Mouse (Mus musculus) cerebellum, adult 11-12 months (tissue): ENCODE measurements around the gene Ppp1r9a.

Experiments
- DNase-seq: peaks from one replicate; pipeline ENCODE4 v3.0.0; 2022

The Ppp1r9a gene

DNA sequence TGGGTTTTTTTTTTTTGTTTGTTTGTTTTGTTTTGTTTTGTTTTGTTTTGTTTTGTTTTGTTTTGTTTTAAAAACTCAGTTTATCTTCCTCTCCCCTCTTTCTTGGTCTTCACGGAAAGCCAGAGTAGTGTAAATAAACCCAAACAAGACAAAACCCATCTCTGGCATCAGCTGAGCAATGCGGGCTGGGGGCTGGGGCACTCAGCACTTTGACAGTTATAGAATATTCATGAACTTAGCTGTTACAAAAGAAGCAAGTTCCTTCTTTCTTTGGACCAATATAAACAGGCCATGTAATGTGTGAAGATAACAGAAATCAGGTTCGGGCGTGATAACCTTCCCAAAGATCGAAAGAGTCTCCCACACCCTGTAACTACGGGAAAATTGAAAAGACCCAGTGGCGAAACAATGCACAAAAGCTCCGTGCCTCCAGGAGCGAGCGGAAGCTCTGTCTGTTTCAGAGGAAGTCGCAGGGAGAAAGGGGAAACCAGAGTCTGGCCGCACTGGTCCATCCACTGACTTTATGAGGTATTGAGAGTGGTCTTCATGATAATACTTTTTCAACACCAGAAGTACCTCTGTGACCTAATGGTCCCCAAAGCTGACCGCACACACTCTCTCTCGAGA, 264.4 kb downstream of the Ppp1r9a start:
- DNase-seq, result no peak

DNA sequence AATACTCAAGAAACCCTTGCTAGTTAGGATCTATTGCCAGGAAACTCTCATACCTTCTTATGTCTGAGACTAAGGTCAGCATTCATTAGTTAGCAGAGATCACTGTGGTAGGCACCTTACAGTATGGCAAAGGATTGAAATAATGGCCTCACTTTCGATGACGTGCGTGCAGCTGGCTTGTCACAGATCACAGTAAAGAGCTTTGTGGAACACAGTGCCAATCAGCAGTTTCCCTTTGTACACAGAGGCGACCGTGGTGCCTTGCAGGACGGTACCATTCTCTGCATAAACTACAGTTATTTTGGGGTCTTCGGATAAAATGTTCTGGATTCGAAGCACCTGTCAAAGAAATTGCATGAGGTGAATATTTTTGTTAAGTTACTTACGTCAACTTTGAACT, 265.4 kb downstream of the Ppp1r9a start:
- no peak for DNase-seq

DNA sequence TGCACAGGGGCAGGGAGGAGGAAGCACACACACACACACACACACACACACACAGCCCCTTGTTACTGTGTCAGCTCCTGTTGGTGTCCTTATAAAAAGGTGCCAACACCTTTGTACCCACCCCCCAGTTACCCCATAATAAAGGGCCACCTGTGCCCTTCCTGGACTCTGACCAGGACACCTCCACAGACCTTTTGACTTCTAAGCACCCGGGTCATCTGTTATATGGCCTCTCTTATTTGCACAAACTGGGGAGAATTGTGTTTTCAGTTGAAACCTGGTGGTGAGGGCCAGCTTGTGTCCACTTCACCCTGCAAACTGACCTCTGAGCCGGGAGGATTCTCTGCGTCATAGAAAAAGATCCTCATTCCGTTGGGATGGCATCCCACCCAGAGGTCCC, 268.7 kb downstream of the Ppp1r9a start:
- DNase-seq, result no peak

DNA sequence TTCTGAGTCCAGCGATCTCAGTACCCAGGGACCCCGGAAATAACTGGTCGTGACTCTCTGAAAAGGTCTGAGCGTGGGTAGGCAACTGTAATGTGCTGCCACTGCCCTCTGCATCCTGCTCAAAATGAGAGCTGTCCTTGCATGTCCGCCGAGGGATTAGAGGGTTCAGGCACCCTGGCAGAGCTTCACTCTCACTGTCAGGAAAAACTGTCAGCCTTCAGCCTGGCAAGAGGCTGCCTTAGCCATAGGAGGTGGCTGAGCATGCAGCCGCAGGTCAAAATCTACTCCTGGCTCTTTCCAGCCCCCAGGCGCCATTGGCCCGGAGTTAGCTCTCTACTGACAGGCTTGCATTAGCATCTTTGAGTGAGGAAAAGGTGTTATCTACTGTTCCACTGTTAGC, 269.9 kb downstream of the Ppp1r9a start:
- DNase-seq, result no peak

DNA sequence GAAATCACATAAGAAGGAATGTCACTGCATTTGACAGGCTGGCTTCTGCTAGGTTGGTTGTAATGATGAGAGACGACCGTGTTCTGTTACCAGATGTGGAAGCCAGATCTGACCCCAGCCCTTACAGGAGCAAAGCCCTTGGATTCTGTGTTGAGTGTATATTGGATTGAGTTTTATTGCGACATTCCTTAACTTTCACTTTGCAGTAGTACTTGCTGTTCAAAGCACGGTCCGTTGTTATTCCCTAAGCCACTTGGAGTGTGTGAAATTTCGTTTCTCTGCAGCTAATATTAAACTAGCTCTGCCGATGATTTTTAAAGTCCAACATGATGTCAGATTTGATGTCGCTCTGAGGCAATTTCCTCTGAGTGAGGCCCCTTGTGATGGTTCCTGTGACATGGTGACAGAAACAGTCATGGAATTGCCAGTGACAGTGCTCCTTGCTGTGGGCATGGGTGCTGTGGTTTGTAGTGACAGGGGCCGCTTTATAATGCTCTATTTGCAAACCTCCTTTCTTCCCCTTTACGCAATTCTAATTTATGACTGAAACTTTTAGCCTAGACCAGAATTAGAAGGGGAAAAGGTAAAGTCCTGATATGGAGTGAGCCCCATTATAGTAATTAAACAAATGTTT, 271.6 kb downstream of the Ppp1r9a start:
- no peak for DNase-seq

DNA sequence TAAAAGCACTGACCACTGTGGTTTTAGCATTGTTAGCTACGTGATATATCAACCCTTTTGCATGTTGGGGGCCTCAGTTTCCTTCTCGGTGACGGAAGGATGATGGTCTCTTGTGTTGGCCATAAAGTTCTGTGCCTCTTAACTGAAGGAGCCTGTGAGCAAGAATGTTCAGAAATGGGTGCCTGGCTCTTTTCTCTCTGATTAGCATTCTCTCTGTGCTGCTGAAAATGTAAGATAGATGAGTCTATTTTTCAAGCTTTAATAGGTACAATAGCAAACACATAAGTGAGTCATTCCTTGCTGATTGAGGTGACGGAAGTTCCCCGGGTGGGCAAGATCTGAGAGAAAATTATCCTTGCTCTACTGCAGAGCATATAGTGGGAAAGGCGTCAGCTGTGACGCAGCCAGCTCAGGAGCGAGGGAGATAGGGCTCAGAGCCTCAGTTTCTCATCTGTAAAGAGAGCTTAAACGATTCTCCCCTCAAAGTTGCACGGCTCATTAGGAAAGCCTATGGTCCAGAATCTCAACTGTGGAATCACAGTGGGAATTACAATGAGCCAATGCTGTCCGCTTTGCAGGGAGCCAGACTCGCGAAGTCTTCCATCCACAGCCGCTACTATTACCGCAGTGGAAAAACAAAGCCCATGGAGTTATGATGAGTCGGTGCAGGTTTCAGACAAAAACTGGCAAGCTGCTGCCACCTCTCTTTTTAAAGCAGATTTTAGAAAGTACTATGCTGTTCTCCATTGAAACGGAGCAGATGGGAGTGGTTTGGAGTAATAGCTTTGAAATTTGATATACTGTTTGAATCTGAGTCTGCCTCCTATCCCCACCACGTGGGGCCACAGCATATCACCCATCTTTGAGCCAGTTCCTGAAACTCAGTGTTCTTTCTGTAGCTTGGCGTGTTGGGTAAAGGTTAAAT, 275.5 kb downstream of the Ppp1r9a start:
- DNase-seq, result no peak

DNA sequence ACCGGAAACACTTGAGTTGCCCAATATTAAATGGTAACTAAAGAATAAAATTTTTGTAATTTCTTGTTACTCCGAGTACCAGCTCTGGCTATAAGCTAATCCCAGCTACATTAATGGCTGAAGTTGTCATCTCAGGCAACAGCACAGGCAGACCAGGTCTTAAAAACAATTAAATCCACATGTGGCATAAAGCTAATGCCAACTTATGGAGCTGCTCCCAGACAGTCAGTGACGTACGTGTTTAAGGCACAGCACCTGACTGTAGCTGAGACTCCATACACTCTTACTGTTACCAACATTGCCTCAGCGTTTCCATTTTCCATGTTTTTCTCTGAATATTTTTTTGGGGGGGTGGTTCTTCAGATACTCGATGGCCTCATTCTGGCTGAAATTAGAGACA, 276.5 kb downstream of the Ppp1r9a start:
- DNase-seq, result no peak

DNA sequence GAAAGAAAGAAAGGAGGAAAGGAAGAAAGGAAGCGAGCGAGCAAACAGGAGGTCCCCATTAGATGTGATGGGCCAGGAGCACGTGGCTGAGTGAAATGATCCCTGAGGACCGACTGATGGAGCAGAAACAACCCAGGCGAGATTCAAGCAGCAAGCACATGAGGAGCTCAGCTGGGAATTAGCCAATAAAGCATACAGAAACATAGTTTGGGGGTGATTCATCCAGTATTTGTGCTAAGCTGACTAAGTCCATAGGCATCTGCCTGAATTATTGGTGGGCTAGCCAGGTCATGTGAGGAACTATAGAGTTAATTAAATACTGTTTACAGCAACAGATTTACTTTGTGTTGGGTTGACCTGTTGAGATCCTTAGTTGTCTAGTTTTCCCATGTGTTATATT, 277.9 kb downstream of the Ppp1r9a start:
- DNase-seq, result no peak

DNA sequence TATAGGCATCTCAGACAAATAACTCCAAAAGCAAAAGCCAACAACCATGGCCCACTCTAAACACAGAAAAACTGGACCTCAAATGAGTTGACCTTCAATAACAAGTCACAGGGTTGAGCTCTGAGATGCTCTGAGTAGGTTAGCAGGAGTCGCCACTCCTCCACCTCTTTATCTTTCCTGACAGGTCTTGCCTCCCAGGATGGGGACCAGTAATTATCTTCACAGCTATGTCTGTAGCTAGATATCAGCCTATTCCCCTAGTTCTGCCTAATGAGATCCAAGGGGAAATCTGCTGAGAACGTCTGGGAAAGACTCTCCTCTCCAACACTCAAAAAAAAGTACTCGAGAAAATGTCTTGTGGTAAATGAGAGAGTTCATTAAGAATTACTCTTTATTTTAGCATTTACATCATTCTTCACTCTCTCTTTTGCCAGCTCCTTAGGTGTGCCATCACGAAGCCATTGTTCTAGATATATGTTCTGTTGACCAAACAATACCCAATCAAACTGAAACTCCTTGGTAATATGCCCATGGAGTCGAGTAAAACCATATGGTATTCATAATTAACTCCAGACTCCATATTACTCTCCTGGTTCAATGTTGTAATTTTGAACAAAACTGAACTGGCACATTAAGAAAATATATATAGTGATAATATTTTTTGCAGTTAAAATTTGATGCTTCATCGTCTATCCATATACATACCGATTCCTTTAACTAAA, 283.7 kb downstream of the Ppp1r9a start:
- DNase-seq, result no peak

DNA sequence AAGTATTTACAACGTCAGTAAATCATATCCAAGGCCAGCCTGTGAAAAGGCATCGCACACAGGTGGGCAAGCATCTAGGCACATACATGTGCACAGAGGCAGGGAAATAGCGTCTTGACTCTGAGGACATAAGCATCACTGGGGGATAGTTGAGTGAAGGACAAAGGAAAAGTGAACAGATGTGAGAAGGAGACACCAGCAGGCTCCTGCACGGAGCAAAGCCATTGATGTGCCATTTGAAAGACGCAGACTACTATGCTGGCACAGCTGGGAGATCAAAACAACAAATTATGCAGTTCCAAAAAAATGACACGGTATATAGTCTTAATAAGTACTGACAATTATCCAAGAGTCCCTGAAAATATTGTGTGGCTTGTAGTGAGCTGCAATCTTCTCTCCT, 284.9 kb downstream of the Ppp1r9a start:
- DNase-seq, result no peak

DNA sequence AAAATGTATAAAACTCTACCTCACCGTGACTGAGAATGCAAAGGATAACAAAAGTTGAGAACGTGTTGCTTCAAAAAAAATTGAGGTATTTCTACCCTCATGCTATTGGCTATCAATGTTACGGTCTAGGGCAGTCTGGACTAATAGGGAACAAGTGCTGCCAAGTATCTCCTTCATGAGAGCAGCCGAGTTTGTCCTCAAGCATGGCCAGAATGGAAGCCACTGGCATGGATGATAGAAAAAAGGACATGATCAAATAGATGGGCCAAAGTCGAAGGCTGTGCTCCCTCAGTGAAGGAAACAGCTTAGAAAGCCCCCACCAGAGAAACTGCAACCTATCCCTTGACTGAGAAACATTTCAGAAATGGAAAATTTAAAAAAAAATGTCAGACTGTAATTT, 285.3 kb downstream of the Ppp1r9a start:
- no peak for DNase-seq

DNA sequence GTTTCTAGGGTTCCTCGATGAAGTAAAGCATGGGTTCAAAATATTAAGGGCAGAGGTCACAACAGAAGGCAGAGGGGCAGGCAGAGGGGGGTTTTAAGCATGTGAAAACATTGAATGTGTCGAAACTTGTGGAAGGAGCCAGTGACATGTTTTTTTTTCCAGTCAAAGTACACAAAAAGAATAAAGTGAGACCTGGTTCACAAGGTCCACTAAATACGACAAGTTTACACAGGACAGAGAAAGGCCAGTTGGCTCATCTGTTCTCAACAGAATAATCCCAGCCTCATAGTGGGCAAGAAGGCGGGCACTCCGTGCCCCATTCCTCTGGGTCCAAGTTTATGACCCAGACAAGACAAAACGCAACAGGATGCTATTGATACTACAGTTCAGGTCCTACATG, 286.2 kb downstream of the Ppp1r9a start:
- no peak for DNase-seq

DNA sequence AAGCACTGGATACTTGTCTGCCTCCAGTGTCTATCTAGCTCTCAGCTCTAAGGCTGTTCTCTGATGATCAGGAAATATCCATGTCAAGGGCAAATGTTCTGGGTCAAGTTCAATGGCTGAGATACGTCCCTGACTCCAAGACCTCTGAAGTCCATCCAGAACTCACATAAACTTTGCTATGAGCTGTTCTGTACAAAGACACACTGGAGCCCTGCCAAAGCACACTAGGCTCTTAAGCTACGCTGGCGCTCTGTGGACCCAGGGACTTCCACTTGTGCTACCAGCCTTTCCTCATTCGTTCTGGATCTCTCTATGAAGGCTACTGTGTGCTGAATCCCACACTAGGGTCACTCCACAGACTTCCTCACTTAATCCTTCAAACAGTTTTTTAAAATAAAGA, 286.8 kb downstream of the Ppp1r9a start:
- no peak for DNase-seq

DNA sequence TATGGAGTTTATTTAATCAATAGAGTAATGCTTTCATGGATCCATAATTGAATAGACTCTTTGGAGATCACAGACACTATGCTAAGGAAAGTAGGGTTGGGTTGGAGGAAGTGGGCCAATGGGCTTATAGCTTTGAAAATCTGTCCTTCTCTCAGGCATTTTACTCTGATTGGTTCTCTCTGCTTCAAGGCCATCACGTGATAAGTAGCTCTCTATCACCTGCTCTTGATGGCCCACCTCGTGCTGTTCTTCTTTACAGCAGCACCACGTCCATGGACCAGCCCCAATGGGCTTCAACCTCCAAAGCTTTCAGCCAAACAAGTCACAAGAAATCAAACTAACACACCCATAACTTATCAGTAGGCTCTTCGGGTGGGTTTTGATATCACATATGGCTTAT, 288.0 kb downstream of the Ppp1r9a start:
- DNase-seq, result no peak

DNA sequence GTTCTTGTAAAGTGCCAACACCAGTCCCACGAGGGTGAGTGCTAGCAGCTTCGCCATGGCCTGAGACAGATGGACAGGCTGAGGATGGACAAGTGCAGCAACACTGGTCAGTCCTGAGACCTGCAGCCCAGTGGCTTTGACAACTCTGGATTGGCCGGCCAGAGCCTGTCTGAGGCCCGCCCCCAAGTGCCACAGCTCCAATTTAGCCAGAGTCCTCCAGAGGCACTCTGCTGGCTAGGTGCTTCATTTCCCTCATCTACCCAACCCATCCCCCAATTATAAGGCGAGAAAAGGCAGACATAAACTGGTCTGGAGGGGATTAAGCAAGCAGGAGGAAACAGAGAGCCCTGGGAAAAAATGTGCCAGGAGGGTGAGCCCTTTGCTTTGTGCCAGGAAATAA, 291.0 kb downstream of the Ppp1r9a start, which contains the start of gene Pon1:
Gene Pon1 (minus strand): TSS at position 254 of the 400 bp plus-strand sequence.
- DNase-seq, result no peak

DNA sequence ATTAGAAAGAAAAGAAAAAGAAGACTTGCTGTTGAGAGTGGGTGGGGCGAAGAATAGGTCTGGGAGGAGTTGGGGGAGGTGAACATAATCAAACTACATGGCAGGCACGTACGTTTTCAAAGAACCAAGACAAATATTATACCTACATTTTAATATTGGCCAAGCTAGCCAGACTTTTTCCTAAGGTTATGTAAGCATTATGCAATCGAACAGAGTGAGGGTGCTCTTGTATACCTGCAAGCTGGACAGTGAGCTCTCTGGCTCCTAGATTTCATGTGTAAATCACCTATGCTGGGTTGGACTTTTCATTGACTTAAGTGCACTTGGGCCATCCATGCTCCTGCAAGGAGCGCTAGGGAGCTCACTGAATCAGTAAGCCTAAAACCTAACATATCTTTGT, 295.9 kb downstream of the Ppp1r9a start:
- no peak for DNase-seq

DNA sequence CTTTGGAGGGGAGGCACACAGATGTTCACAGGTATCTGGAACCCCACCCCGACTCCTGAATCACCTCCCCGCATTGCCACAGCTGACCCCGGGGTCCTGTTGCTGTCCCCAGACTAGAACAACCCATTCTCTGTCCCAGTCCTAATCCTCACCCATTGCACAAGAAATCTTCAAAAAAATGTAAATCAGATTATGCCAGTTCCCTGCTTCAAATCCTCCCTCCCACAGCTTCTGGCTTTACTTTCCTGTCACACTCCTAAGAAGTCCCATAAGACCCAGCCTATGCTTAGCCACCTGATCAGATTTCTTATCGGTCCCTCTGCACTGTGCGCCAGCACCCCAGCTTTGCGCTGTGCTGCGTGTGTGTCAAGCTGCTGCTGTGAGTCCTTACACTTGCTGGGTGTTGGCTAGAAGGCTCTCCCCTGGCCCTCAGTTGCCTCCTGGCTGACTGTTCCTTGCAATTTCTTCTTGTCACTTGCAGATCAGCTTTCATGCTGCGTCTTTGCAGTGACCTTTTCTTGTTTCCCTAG, 296.7 kb downstream of the Ppp1r9a start:
- no peak for DNase-seq

DNA sequence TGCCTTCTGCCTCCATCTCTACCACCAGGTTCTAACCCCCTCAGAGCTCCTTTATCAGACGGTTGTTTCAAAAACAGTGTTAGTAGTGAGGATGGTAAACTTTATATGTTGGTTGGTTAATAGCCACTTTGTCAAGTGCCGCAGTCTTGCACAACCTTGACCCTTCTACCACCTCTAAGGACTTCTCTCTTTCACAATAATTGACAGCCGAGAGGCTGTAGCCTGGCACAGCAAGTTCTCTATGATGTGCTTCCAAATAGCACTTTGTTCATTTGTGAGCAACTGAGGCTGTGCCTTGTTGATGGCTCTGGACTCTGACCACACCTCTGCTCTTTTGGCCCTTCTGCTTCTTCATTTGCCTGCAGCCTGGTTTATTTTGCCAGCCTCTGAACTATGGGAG, 297.2 kb downstream of the Ppp1r9a start:
- DNase-seq, result no peak

DNA sequence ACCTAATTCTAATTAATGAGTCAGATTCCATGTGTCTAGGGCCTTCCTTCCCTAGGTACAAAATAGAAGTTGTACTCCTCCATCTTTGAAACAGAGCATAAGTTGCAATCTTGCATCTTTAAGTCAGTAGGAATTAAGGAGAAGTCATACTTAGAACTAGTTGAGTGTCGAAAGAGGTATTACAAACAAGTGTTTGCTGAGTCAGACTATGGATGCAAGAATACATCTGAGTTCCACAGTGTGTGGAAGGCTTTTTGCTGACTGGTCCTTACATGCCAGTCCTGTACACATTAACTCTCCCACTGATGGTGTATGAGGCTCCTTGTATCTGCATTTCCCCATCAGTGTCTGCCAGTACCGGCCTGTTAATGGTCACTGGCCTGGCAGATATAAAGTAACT, 305.1 kb downstream of the Ppp1r9a start:
- no peak for DNase-seq
